Mouse (Mus musculus) small intestine, adult 2 months (tissue): ENCODE data around the gene Efhd1.

Experiments used
- CTCF ChIP-seq: fragments of 200-500 bp; IDR thresholded peaks from 2 replicates; pipeline ENCODE4 v1.5.1; 2012; ENCODE audit warnings: low read depth, mild to moderate bottlenecking, control low read depth, inconsistent platforms, low read length, moderate library complexity, mixed read lengths; ENCODE audit not compliant: insufficient replicate concordance, insufficient read length; ENCODE audit errors: extremely low read depth
- POLR2A ChIP-seq: fragments of 200-500 bp; IDR thresholded peaks from 2 replicates; pipeline ENCODE4 v1.6.1; 2012; ENCODE audit warnings: low read depth, mild to moderate bottlenecking, control low read depth, inconsistent platforms, low read length, moderate library complexity

- no peak for TF ChIP-seq CTCF
- no peak for TF ChIP-seq POLR2A
Measured at GRCm38 (mm10) chr1:87291416-87291815, 27.3 kb downstream of the Efhd1 start.
